Mouse (Mus musculus) forebrain, embryonic 11.5 days (tissue): ENCODE measurements around the gene Flt3l. TPM values are rescaled to one million over a fixed set of nuclear protein-coding genes. Genes with fewer than 3 reads are reported as not detected.

ENCODE experiments used
- ATAC-seq: fragments of 200-750 bp; cut with Nextera tagmentation; replicated peaks from 2 replicates; pipeline ENCODE4 v1.8.0; 2017; ENCODE audit warnings: moderate TSS enrichment; ENCODE audit not compliant: low FRiP score
- DNase-seq: peaks from one replicate; pipeline ENCODE4 v3.0.0-alpha.2; 2017; ENCODE audit warnings: low spot score
- H3K27ac ChIP-seq: fragments of 300-500 bp; sonication (generic); 2 replicates; pipeline ENCODE4 v1.5.1; 2014; ENCODE audit warnings: low read depth, low read length
- H3K27me3 ChIP-seq: fragments of 300-500 bp; sonication (generic); 2 replicates; pipeline ENCODE4 v1.6.1; 2014; ENCODE audit warnings: mild to moderate bottlenecking, low read length, mixed read lengths; ENCODE audit not compliant: control insufficient read depth, insufficient read depth
- H3K36me3 ChIP-seq: fragments of 300-500 bp; sonication (generic); 2 replicates; pipeline ENCODE4 v1.6.1; 2014; ENCODE audit warnings: mild to moderate bottlenecking, low read length, moderate library complexity, mixed read lengths; ENCODE audit not compliant: control insufficient read depth, insufficient read depth
- H3K4me1 ChIP-seq: fragments of 300-500 bp; sonication (generic); replicated peaks from 2 replicates; pipeline ENCODE4 v1.6.1; 2014; ENCODE audit warnings: low read length, mixed read lengths; ENCODE audit not compliant: control insufficient read depth, insufficient read depth
- H3K4me2 ChIP-seq: fragments of 300-500 bp; sonication (generic); 2 replicates; pipeline ENCODE4 v1.6.1; 2014; ENCODE audit warnings: low read depth, mild to moderate bottlenecking, low read length, moderate library complexity, mixed read lengths; ENCODE audit not compliant: severe bottlenecking
- H3K4me3 ChIP-seq: fragments of 300-500 bp; sonication (generic); 2 replicates; pipeline ENCODE4 v1.5.1; 2014; ENCODE audit warnings: low read depth, low read length
- H3K9ac ChIP-seq: fragments of 300-500 bp; sonication (generic); 2 replicates; pipeline ENCODE4 v1.6.1; 2014; ENCODE audit warnings: low read length
- H3K9me3 ChIP-seq: fragments of 300-500 bp; sonication (generic); 2 replicates; pipeline ENCODE4 v1.6.1; 2016; ENCODE audit warnings: low read length, mixed read lengths; ENCODE audit not compliant: control insufficient read depth
- WGBS: fragments of 180-500 bp; shearing (Covaris S2); extraction: QIAGEN DNeasy Blood & Tissue Kit; methylation state at CpG from one replicate; pipeline ENCODE4 v1.1.7; 2014; 5-methylcytosine and 5-hydroxymethylcytosine counted together
- polyA plus RNA-seq: library from polyadenylated mRNA; unstranded; fragments of >200 nt; fragmentation: Nextera tagmentation; extraction: Ambion mirVana; gene quantifications from 2 replicates; pipeline ENCODE4 v1.2.1, GENCODE M21; 2014

Gene Flt3l
- polyA plus RNA-seq, 1 experiment from 2014 or later: 1.8 TPM

DNA sequence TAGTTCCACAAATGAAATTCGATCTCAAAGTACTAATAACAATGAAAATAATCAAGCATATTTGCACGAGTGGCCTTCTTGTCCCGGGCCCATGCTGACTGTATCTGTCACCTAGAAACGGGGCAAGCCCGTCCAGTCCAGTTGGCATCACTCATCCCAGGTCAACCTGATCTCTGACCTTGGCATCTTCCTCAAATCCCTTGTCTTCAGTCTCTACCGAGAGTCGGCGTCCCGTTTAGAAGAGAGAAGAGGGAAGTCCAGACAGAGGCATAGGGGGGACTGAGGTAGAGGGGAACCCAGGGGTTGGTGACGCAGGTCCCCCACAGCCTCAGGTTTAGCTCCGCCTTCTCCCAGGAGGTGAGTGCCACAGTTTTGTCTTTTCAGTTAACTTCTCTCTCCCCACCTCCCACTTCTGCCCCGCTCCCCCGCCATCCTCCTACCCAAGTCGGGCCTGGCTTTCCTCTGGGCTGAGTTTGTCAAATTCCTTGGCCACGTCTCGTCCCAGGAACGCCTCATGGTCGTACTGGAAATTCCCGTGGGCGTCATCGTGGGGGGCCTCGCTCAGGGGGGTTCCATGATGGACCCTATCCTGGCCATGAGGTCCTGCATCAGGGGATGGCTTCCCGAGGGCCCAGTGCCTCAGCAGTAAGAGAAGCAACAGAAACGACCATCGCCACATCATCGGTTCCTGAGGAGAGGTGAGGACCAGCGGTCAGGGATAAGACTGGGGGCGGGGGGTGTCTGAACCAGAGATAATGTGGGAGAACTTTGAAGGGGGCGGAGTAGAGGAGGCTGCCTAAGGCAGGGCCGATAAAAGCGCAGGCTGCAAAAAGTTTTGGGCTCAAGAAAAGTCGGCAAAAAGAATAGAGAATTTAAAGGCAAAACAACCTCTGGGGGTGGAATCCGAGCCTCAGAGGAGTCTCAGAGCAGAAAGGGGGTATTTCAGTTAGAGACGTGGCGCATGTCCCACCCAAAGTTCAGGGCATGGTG is 44.9 kb downstream of the Flt3l start:
- no peak overlapping the region for H3K27ac ChIP-seq
- H3K27me3 ChIP-seq: no peaks in the 10 kb centered on the region
- H3K36me3 ChIP-seq: peaks cover 5% of the 10 kb centered on the region; the same call in 1 of the 2 replicates
- peak overlapping the region; percentile 46 for H3K4me3 ChIP-seq
- WGBS: 16% methylated on average over 35 of the region's 35 CpGs
- no peaks in the 10 kb centered on the region for H3K9me3 ChIP-seq
- H3K4me2 ChIP-seq: peak overlapping the region; percentile 64
- peak; percentile 65 for DNase-seq
- H3K9ac ChIP-seq: peak overlapping the region; percentile 58
- H3K4me1 ChIP-seq: peaks cover 3% of the 10 kb centered on the region; the same call in 1 of the 2 replicates
- ATAC-seq: peak; percentile 44; the same call in 1 of the 2 replicates

DNA sequence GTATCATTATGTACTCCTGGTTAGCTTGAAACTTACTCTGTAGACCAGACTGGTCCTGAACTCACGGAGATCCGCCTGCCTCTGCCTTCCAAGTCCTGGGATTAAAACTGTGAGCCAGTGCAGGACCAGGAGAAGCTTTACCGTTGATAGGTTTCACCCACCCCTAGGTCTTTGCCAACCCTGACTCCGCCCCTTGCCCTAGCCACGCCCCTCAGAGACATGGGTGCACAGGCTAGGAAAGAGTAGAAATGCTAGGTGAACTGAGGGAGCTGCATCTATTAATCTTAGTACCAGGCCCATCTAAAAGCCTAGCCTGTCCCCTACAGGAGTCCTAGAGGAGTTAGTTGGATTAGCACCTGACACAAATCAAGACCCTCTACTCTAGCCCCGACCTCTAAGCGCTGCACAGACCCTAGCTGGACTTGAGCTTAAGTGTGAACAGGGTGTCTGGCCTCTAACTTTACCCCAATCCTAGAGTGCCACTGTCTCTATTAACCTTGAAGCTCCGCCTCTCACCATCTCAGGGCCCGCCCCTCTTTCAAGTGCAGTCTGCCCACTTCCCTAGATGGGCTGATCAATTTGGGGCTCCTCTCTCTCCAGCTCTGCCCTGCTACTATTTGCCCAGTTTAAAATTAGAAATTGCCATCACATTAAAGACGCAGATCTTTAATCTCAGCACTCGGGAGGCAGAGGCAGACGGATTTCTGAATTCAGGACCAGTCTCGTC is 45.8 kb downstream of the Flt3l start:
- H3K4me2 ChIP-seq: no peak overlapping the region
- no peak for ATAC-seq
- H3K36me3 ChIP-seq: peaks cover 9% of the 10 kb centered on the region
- H3K27me3 ChIP-seq: no peaks in the 10 kb centered on the region
- WGBS: 82% methylated on average over 13 of the region's 13 CpGs
- no peak for DNase-seq
- no peak overlapping the region for H3K9ac ChIP-seq
- no peak overlapping the region for H3K4me3 ChIP-seq
- no peaks in the 10 kb centered on the region for H3K9me3 ChIP-seq
- H3K27ac ChIP-seq: no peak overlapping the region
- H3K4me1 ChIP-seq: peaks cover 3% of the 10 kb centered on the region; the same call in 1 of the 2 replicates

DNA sequence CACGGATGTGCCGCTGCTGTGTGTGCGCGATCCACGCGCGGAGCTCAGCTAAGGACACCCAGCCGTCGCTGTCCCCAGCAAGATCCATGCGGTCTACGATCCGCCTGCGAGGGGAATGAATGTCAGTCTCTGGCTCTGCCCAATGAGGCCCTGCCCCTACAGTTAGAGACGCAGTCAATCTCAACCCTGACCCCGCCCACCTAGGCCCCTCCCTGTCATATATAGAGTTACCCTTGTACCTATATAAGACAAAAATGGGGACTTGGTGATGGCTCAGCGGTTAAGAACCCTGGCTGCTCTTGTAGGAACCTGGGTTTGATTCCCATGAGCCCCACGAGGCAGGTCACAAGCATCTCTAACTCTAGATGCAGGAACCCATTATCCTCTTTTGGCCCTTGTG is 47.6 kb downstream of the Flt3l start:
- WGBS: 95% methylated on average over 17 of the region's 17 CpGs
- Histone ChIP-seq H3K4me1 (peaks cover 3% of the 10 kb centered on the region; the same call in 1 of the 2 replicates), H3K9ac (no peak overlapping the region), H3K27me3 (no peaks in the 10 kb centered on the region), H3K4me3 (no peak overlapping the region), H3K9me3 (no peaks in the 10 kb centered on the region), H3K36me3 (peaks cover 9% of the 10 kb centered on the region), H3K4me2 (no peak overlapping the region), H3K27ac (no peak overlapping the region)
- ATAC-seq (no peak), DNase-seq (no peak)

DNA sequence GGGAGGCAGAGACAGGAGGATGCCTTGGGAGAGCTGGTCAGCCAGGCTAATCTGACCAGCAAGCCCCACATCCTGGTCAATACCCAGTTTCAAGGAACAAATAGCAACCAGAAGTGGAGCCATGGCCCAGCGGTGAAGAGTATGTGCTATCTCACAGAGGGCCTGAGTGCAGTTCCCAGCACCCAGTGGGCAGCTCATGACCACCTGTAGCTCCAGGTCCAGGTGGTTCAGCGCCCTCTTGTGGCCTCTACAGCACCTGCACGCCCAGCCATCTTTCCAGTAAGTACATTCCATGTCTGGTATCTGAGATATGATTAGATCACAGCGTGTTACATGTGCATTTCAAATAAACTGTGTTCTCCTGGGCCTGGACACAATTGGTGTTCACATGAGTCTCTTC is 50.1 kb downstream of the Flt3l start:
- no peaks in the 10 kb centered on the region for H3K27me3 ChIP-seq
- ATAC-seq (no peak), DNase-seq (no peak)
- H3K4me3 ChIP-seq: no peak overlapping the region
- no peaks in the 10 kb centered on the region for H3K9me3 ChIP-seq
- WGBS: 78% methylated on average over 4 of the region's 4 CpGs
- H3K9ac ChIP-seq: no peak overlapping the region
- H3K4me1 ChIP-seq: peaks cover 1% of the 10 kb centered on the region; the same call in 1 of the 2 replicates
- H3K4me2 ChIP-seq: no peak overlapping the region
- no peak overlapping the region for H3K27ac ChIP-seq
- H3K36me3 ChIP-seq: peaks cover 9% of the 10 kb centered on the region

DNA sequence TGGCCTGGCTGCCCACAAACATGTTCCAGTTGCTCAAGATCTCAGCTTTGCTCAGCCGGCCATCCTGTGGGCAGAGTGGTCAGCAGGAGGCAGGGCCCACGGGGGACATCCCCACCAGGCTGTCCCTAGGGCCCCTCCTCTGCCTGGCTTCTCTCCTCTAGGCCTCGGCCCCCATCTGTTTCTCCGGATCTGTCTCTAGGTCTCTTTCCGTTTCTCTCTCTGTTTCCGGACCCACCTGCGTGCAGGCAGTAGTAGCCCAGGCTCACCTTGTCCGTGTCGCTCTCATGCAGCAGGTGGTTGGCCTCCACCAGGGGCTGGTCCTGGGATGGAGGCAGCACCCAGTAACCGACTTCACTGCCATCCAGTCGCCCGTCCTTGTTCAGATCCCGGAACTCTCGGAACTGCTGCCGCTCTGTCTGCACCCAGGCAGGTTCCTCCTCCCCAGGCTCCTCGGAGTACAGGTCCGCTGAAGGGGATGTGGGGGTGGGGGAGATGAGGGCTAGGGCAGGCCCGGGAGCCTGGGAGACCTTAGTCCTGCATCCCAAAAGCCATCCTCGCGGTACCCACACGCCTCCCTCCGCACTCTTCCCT is 52.8 kb downstream of the Flt3l start:
- Histone ChIP-seq H3K27ac (no peak overlapping the region), H3K27me3 (no peaks in the 10 kb centered on the region), H3K9ac (no peak overlapping the region), H3K4me2 (no peak overlapping the region), H3K36me3 (peaks cover 9% of the 10 kb centered on the region), H3K9me3 (no peaks in the 10 kb centered on the region), H3K4me1 (no peaks in the 10 kb centered on the region), H3K4me3 (no peak overlapping the region)
- ATAC-seq (no peak), DNase-seq (no peak)
- WGBS: 88% methylated on average over 22 of the region's 22 CpGs

DNA sequence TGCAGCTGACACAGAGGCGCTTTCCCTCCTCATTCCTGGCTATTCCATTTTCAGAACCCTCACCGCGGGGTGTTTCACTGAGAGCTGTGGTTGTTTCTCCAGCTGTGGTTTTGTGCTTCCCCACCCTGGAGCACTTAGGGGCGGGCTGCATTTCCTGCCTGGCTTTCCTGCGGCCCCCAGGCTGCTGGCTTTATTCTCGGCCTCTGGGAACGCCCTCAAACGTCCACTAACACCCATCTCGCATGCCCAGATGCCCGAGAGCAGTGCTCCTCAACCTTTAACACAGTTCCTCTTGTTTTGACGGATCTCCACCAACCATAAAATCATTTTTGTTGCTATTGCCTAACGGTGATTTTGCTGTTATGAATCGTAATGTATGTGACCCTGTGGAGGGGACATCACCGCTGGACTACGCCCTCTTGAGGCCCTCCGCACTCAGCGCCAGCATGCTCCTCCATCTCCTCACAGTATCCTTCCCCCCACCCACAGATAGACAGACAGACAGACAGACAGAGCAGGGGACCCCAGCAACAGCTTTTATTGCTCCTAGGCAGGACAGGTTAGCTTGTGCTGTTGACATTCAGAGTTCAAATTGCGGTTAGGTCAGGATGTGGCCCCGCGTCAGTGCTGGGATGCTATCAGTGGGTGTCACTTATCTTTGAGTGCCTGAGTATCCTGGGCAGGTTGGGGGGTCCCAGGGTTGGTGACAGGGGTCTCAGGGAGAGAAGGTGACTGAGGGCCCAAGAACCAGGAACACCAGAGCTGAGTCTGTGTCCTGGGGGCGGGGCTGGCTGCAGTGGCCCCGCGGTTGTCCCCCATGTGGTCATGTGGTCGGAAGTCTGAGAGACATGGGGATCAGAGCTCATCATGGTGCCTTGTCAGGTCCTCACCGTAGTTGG is 53.6 kb downstream of the Flt3l start:
- ATAC-seq: no peak
- WGBS: 78% methylated on average over 25 of the region's 25 CpGs
- H3K4me1 ChIP-seq: no peaks in the 10 kb centered on the region
- H3K4me3 ChIP-seq: no peak overlapping the region
- no peaks in the 10 kb centered on the region for H3K27me3 ChIP-seq
- no peaks in the 10 kb centered on the region for H3K9me3 ChIP-seq
- H3K9ac ChIP-seq: no peak overlapping the region
- H3K27ac ChIP-seq: no peak overlapping the region
- DNase-seq: no peak
- H3K4me2 ChIP-seq: no peak overlapping the region
- peaks cover 9% of the 10 kb centered on the region for H3K36me3 ChIP-seq

DNA sequence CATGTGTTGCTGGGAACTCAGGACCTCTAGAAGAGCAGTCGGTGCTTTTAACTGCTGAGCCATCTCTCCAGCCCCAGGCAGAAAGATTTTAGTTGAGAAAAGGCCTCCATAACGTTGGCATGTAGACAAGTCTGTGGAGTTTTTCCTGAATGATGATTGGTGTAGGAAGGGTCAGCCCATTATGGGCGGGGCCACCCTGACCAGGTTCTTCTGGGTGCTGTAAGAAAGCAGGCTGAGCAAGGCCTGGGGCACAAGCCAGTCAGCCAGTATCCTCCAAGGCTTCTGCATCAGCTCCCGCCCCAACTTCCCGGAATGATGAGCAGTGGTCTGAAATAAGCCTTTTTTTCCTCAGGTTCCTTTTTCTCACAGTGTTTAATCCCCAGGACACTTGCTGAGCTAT is 55.2 kb downstream of the Flt3l start:
- Histone ChIP-seq H3K9ac (no peak overlapping the region), H3K27ac (no peak overlapping the region), H3K4me1 (no peaks in the 10 kb centered on the region), H3K4me2 (no peak overlapping the region), H3K4me3 (no peak overlapping the region), H3K36me3 (peaks cover 1% of the 10 kb centered on the region), H3K27me3 (no peaks in the 10 kb centered on the region), H3K9me3 (no peaks in the 10 kb centered on the region)
- WGBS: 50% methylated on average over 5 of the region's 5 CpGs
- DNase-seq (no peak), ATAC-seq (no peak)
